Mouse (Mus musculus) forebrain, embryonic 15.5 days (tissue): Measurements from ENCODE around the gene Ube2q1. TPM values are rescaled to one million over a fixed set of nuclear protein-coding genes. Genes with fewer than 3 reads are reported as not detected.
A peak's percentile ranks its signal among the peaks of the same experiment; 100 is the strongest.

ENCODE experiments used
- ATAC-seq: fragments of 200-750 bp; cut with Nextera tagmentation; replicated peaks from 2 replicates; pipeline ENCODE4 v1.8.0; 2017; ENCODE audit warnings: mild to moderate bottlenecking, moderate TSS enrichment, moderate library complexity
- H3K27ac ChIP-seq: fragments of 300-500 bp; sonication (generic); replicated peaks from 2 replicates; pipeline ENCODE4 v1.5.1; 2015; ENCODE audit warnings: mild to moderate bottlenecking, inconsistent platforms
- H3K27me3 ChIP-seq: fragments of 300-500 bp; sonication (generic); 2 replicates; pipeline ENCODE4 v1.6.1; 2015; ENCODE audit warnings: inconsistent platforms
- H3K36me3 ChIP-seq: fragments of 300-500 bp; sonication (generic); 2 replicates; pipeline ENCODE4 v1.6.1; 2015; ENCODE audit warnings: mild to moderate bottlenecking, inconsistent platforms
- H3K4me1 ChIP-seq: fragments of 300-500 bp; sonication (generic); 2 replicates; pipeline ENCODE4 v1.6.1; 2015; ENCODE audit warnings: inconsistent platforms
- H3K4me2 ChIP-seq: fragments of 300-500 bp; sonication (generic); replicated peaks from 2 replicates; pipeline ENCODE4 v1.6.1; 2015; ENCODE audit warnings: mild to moderate bottlenecking, inconsistent platforms
- H3K4me3 ChIP-seq: fragments of 300-500 bp; sonication (generic); 2 replicates; pipeline ENCODE4 v1.5.1; 2015; ENCODE audit warnings: mild to moderate bottlenecking, inconsistent platforms
- H3K9ac ChIP-seq: fragments of 300-500 bp; sonication (generic); replicated peaks from 2 replicates; pipeline ENCODE4 v1.6.1; 2015; ENCODE audit warnings: mild to moderate bottlenecking, inconsistent platforms
- H3K9me3 ChIP-seq: fragments of 300-500 bp; sonication (generic); 2 replicates; pipeline ENCODE4 v1.6.1; 2016; ENCODE audit warnings: inconsistent platforms
- WGBS: fragments of 180-500 bp; shearing (Covaris S2); methylation state at CpG from one replicate; pipeline ENCODE4 v1.1.7; 2015; ENCODE audit warnings: mixed read lengths; 5-methylcytosine and 5-hydroxymethylcytosine counted together
- polyA plus RNA-seq: library from polyadenylated mRNA; unstranded; fragments of >200 nt; fragmentation: Nextera tagmentation; extraction: Ambion mirVana; gene quantifications from 2 replicates; pipeline ENCODE4 v1.2.1, GENCODE M21; 2015

The Ube2q1 gene
- polyA plus RNA-seq, 1 experiment from 2014 or later, result 13.4 TPM

- no peak for ATAC-seq
- Histone ChIP-seq H3K4me1 (no peaks in the 10 kb centered on the region), H3K4me3 (no peak overlapping the region), H3K4me2 (no peak overlapping the region), H3K9me3 (no peaks in the 10 kb centered on the region), H3K27me3 (no peaks in the 10 kb centered on the region), H3K9ac (no peak overlapping the region), H3K36me3 (no peaks in the 10 kb centered on the region), H3K27ac (no peak overlapping the region)
Observed at GRCm38 (mm10) chr3:89810841-89811240, 37.4 kb downstream of the Ube2q1 start.

- no peaks in the 10 kb centered on the region for H3K36me3 ChIP-seq
- no peaks in the 10 kb centered on the region for H3K27me3 ChIP-seq
- H3K4me3 ChIP-seq, result no peak overlapping the region
- 73% methylated on average over 3 of the region's 3 CpGs for WGBS
- H3K4me2 ChIP-seq, result no peak overlapping the region
- no peaks in the 10 kb centered on the region for H3K9me3 ChIP-seq
- H3K4me1 ChIP-seq, result no peaks in the 10 kb centered on the region
- no peak overlapping the region for H3K27ac ChIP-seq
- ATAC-seq, result no peak
- no peak overlapping the region for H3K9ac ChIP-seq
Observed at GRCm38 (mm10) chr3:89812166-89812565, 38.8 kb downstream of the Ube2q1 start.

GRCm38 (mm10) chr3:89814051-89814450 lies 40.6 kb downstream of the Ube2q1 start:
- Histone ChIP-seq H3K4me1 (no peaks in the 10 kb centered on the region), H3K9me3 (no peaks in the 10 kb centered on the region), H3K27ac (no peak overlapping the region), H3K4me2 (no peak overlapping the region), H3K4me3 (no peak overlapping the region), H3K27me3 (no peaks in the 10 kb centered on the region), H3K9ac (no peak overlapping the region), H3K36me3 (no peaks in the 10 kb centered on the region)
- WGBS, result 78% methylated on average over 7 of the region's 7 CpGs
- ATAC-seq, result no peak

GRCm38 (mm10) chr3:89817056-89817455 lies 43.6 kb downstream of the Ube2q1 start:
- no peaks in the 10 kb centered on the region for H3K27me3 ChIP-seq
- no peak overlapping the region for H3K27ac ChIP-seq
- H3K36me3 ChIP-seq, result no peaks in the 10 kb centered on the region
- no peaks in the 10 kb centered on the region for H3K9me3 ChIP-seq
- H3K4me1 ChIP-seq, result no peaks in the 10 kb centered on the region
- 71% methylated on average over 4 of the region's 4 CpGs for WGBS
- H3K4me2 ChIP-seq, result no peak overlapping the region
- no peak overlapping the region for H3K4me3 ChIP-seq
- no peak for ATAC-seq
- no peak overlapping the region for H3K9ac ChIP-seq

- H3K4me1 ChIP-seq, result no peaks in the 10 kb centered on the region
- no peaks in the 10 kb centered on the region for H3K27me3 ChIP-seq
- no peak overlapping the region for H3K4me3 ChIP-seq
- H3K9me3 ChIP-seq, result no peaks in the 10 kb centered on the region
- no peak overlapping the region for H3K9ac ChIP-seq
- no peak overlapping the region for H3K4me2 ChIP-seq
- WGBS, result 78% methylated on average over 3 of the region's 3 CpGs
- H3K27ac ChIP-seq, result no peak overlapping the region
- H3K36me3 ChIP-seq, result no peaks in the 10 kb centered on the region
- ATAC-seq, result no peak
Observed at GRCm38 (mm10) chr3:89818605-89819004, 45.2 kb downstream of the Ube2q1 start.

- WGBS, result 71% methylated on average over 7 of the region's 7 CpGs
- Histone ChIP-seq H3K36me3 (no peaks in the 10 kb centered on the region), H3K27me3 (no peaks in the 10 kb centered on the region), H3K4me3 (no peak overlapping the region), H3K27ac (no peak overlapping the region), H3K9me3 (no peaks in the 10 kb centered on the region), H3K4me1 (no peaks in the 10 kb centered on the region), H3K4me2 (no peak overlapping the region), H3K9ac (no peak overlapping the region)
- ATAC-seq, result no peak
Observed at GRCm38 (mm10) chr3:89819897-89820296, 46.5 kb downstream of the Ube2q1 start.

GRCm38 (mm10) chr3:89820311-89821095 lies 47.1 kb downstream of the Ube2q1 start:
- no peak overlapping the region for H3K27ac ChIP-seq
- H3K36me3 ChIP-seq, result no peaks in the 10 kb centered on the region
- no peak overlapping the region for H3K9ac ChIP-seq
- H3K4me2 ChIP-seq, result no peak overlapping the region
- H3K9me3 ChIP-seq, result no peaks in the 10 kb centered on the region
- no peak overlapping the region for H3K4me3 ChIP-seq
- 82% methylated on average over 12 of the region's 12 CpGs for WGBS
- no peak for ATAC-seq
- H3K4me1 ChIP-seq, result no peaks in the 10 kb centered on the region
- no peaks in the 10 kb centered on the region for H3K27me3 ChIP-seq

GRCm38 (mm10) chr3:89821096-89821513 lies 47.7 kb downstream of the Ube2q1 start:
- H3K9me3 ChIP-seq, result no peaks in the 10 kb centered on the region
- no peak overlapping the region for H3K4me2 ChIP-seq
- no peak overlapping the region for H3K27ac ChIP-seq
- no peak for ATAC-seq
- no peak overlapping the region for H3K4me3 ChIP-seq
- WGBS, result 90% methylated on average over 11 of the region's 11 CpGs
- no peaks in the 10 kb centered on the region for H3K4me1 ChIP-seq
- no peak overlapping the region for H3K9ac ChIP-seq
- H3K36me3 ChIP-seq, result no peaks in the 10 kb centered on the region
- H3K27me3 ChIP-seq, result no peaks in the 10 kb centered on the region

- WGBS, result 74% methylated on average over 10 of the region's 10 CpGs
- Histone ChIP-seq H3K4me1 (no peaks in the 10 kb centered on the region), H3K4me2 (no peak overlapping the region), H3K9me3 (no peaks in the 10 kb centered on the region), H3K36me3 (no peaks in the 10 kb centered on the region), H3K27me3 (no peaks in the 10 kb centered on the region), H3K27ac (no peak overlapping the region), H3K4me3 (no peak overlapping the region), H3K9ac (no peak overlapping the region)
- no peak for ATAC-seq
Observed at GRCm38 (mm10) chr3:89821548-89822480, 48.4 kb downstream of the Ube2q1 start.

- H3K4me2 ChIP-seq, result no peak overlapping the region
- no peaks in the 10 kb centered on the region for H3K4me1 ChIP-seq
- no peak overlapping the region for H3K27ac ChIP-seq
- no peak overlapping the region for H3K9ac ChIP-seq
- no peak overlapping the region for H3K4me3 ChIP-seq
- 0 out of 2 replicates have a peak, but pooled peaks cover 5% of the 10 kb centered on the region for H3K27me3 ChIP-seq
- no peaks in the 10 kb centered on the region for H3K36me3 ChIP-seq
- ATAC-seq, result no peak
- WGBS, result 67% methylated on average over 2 of the region's 2 CpGs
- no peaks in the 10 kb centered on the region for H3K9me3 ChIP-seq
Observed at GRCm38 (mm10) chr3:89823594-89823993, 50.2 kb downstream of the Ube2q1 start.

GRCm38 (mm10) chr3:89826295-89826694 lies 52.9 kb downstream of the Ube2q1 start:
- no peak overlapping the region for H3K27ac ChIP-seq
- no peak overlapping the region for H3K9ac ChIP-seq
- peaks cover 30% of the 10 kb centered on the region for H3K27me3 ChIP-seq
- H3K4me3 ChIP-seq, result no peak overlapping the region
- no peak for ATAC-seq
- no peaks in the 10 kb centered on the region for H3K36me3 ChIP-seq
- peaks cover 6% of the 10 kb centered on the region for H3K4me1 ChIP-seq
- H3K9me3 ChIP-seq, result no peaks in the 10 kb centered on the region
- WGBS, result 68% methylated on average over 3 of the region's 3 CpGs
- no peak overlapping the region for H3K4me2 ChIP-seq

GRCm38 (mm10) chr3:89830815-89831591 lies 57.6 kb downstream of the Ube2q1 start, which contains the start of gene She:
Gene She (plus strand): TSS chr3:89831370.
- WGBS, result 2% methylated on average over 72 of the region's 96 CpGs
- peak within 1 kb of the TSS; percentile 34; the same call in 1 of the 2 replicates for H3K9ac ChIP-seq
- no peak for ATAC-seq
- no peak within 1 kb of the TSS for H3K27ac ChIP-seq
- H3K4me3 ChIP-seq, result peak within 1 kb of the TSS; percentile 39
- no peaks in the 10 kb centered on the region for H3K36me3 ChIP-seq
- no peaks in the 10 kb centered on the region for H3K9me3 ChIP-seq
- H3K4me1 ChIP-seq, result peaks cover 10% of the 10 kb centered on the region
- H3K4me2 ChIP-seq, result peak within 1 kb of the TSS; percentile 45
- peaks cover 61% of the 10 kb centered on the region for H3K27me3 ChIP-seq
